Mouse (Mus musculus): ENCODE data around the gene Gm17087.
A peak's percentile ranks its signal among the peaks of the same experiment; 100 is the strongest.

Gm17087 gene

DNA sequence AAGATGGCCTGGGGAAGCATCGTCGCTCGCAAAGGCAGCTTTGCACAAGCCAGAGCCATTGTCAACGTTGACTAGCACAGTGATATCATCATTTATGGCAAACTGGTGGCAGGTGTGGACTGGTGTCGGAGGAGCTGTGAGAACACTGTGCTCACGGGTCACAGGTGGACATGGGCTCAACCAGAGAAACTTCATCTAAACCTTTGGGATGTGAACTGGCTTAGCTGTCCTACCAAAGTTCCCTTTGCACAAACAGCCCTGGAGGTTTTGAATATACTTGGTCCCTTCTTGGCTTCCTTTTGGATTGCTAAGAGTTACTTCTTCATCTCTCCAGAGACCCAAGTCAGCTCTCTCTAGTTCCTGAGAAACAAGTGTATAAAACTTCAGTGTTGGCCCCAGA lies at the start of gene Gm17087:
TSS of gene Gm17087 (minus strand) at position 101 of the 400 bp plus-strand sequence.
- DNase-seq (ENCODE audit: low spot score in 2 of 2), result no peak

DNA sequence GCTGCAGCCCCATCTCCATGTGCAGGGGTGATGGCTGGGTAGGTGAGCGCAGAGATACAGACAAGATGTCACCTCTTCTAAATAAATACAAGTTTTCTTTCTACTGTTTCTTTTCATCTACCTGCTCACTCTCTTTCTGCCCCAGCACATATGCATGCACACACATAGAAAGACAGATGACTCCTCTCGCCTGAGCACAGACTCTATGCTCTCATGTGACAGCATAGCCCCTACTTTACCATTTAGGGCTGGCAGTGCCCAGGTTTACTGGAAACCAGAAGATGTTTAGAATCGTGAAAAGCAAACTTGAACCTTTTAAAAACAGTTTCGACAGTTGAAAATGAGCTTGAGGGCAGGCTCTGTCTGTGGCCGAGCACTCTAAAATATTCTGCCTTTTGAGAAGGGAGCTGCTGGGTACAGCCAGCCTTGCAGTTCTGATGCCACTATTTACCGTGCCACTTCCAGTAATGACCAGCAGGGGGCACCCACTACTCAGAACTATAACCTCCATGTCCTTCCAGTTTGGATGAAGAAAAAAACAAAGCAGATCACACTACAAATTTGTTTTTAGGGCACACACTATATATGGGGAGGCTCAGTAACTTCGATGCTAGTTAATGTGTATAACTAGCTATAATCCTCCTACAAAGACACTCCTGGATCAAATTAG lies 47.3 kb upstream of the Gm17087 start:
- DNase-seq (ENCODE audit: low spot score in 2 of 2), result peak; percentile 89 to 91

DNA sequence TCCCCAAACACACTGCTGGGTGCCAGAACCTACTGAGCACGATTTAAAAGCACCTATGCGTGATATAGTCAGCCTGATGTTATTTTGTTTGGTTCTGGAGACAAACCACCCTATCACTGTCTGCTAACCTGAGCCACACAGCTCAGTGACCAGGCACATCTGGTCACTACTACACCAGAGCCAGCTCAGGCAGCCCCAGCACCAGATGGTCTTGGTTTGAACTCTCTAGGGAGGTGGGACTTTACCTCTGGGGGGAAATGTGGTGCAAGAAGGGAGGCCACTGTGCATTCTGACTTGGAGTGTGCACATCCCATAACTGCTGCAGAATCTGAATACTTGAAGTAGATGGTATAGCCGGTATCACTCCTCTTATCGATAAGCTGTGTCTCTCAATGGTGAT lies 45.2 kb upstream of the Gm17087 start:
- DNase-seq (ENCODE audit: low spot score in 2 of 2), result no peak

DNA sequence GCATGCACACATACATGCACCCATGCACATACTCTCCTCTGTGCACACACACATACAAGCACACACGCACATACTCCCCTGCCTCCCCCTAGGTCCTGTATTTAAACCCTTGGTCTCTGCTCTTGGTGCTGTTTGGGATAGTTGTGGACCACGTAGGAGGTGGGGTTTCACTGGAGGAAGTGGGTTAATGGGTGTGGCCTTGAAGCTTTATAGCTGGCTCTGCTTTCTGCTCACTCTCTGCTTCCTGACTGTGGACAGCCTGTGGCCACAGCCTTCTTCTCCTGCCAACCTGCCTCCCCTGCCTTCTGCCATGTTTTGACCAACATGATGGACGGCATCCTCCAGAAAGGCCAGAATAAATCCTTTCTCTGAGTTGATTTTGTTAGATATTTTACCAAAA lies 39.9 kb upstream of the Gm17087 start:
- DNase-seq (ENCODE audit: low spot score in 2 of 2), result no peak

DNA sequence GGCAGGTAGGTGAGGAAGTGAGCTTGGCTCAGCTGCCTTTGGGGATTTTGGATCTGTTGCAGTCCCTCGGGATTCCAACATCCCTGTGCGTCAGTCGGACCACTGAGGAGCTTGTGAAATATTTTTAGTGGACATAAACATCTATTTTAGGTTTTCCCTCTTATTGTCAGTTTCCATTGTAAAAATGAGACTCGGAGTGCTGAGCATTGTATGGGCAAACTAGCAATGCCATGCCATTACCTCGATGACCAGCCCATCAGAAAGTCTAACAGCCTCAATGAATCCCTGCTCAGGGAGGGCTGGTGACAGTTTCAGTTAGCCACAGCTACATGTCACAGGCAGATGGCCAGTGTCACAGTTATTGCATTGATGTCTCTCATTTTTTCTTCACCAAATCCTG lies 39.2 kb upstream of the Gm17087 start:
- no peak for DNase-seq (ENCODE audit: low spot score in 2 of 2)

DNA sequence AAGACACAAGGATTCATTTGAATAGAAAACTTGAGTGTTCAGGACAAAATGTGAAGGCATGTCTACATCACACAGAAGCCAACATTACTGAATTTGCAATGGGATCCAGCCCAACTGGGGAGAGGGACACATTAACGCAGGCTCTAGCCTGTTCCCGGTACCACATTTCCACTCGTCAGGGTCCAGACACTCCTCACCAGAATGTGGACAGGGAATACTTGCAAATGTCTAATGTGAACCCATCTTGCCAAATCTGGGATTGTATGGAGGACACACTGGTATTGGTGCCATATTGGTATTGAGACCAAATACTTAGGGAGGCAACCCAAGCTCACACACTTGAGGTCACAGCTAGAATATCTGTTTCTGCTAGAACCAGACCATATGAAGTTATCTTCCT lies 36.2 kb upstream of the Gm17087 start:
- no peak for DNase-seq (ENCODE audit: low spot score in 2 of 2)

DNA sequence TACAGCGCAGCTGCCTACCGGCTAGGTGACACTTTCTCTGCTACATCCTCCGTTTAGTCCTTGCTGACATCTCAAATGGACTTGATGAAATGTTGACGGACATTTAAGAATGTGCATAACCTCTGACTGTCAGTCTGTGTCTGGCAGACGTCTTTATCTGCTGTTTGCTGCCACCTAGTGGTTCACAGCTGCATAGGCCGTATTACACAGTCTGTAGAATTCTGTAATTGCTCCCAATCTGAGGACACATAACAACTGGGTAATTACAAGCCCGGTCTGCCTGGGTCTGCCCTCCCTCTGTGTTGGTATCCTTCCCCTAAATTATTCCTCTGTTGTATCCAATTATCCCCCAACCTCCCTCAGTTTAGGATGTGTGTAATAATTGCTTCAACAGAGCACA lies 31.0 kb upstream of the Gm17087 start:
- peak; percentile 79 for DNase-seq (ENCODE audit: low spot score in 2 of 2)

DNA sequence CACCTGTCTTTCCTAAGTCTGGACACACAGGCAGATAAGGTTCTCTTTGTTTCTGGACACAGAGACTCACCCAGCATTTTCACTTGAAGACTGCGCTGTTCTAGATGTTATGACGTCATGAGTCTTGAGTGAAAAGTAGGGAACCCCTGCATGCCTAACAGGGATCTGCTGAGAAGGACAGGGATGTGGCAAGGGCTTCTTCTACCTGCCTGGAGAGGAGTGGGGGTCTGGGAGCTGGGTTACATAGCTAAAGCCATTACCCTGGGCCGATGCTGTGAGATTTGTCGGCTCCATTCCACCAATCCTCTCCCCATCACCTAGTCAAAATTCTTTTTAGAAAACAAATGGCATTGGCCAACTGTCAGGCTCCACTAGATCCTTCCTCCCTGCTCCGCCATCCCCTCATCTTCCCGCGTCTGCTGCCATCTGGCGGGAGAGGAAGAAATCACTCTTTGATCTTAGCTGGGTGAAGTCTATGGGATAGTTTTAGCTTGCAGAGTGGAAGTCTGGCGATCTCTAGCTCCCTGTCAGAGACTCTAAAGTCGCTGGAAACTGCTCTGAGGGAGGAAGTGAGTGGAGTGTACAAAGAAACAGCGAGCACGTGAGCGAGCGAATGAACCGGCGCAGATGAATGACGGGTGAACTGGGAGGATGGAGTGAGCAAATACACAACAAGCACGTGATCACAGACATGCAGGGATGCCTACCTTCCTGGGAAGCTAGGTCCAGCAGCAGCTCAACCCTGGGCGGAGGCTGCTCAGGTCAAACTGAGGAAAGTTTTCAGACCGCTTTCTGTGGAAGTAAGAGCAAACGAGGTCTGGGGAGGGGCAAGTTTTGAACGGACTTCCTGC lies 25.9 kb upstream of the Gm17087 start:
- peak; percentile 78 to 89 for DNase-seq (ENCODE audit: low spot score in 2 of 2)

DNA sequence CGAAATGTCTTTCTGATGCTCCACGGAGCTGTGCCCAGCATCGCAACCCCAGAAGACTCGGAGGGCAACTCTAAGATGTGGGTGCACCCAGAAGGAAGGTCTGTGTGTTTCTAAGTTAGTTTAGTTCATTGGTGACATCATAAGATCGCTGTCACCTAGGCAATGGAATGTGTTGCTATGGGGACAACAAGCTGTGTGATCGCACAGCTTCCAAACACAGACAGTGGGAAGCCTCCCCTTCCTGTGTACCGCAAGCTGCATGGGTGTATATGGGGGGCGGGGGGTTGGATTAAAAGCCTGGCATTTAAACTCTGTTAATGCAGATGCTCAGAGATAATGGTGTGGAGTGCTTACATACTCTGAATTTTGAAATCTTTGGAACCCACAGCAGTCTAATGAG lies 14.8 kb upstream of the Gm17087 start:
- DNase-seq (ENCODE audit: low spot score in 2 of 2), result peak; percentile 51 to 79

DNA sequence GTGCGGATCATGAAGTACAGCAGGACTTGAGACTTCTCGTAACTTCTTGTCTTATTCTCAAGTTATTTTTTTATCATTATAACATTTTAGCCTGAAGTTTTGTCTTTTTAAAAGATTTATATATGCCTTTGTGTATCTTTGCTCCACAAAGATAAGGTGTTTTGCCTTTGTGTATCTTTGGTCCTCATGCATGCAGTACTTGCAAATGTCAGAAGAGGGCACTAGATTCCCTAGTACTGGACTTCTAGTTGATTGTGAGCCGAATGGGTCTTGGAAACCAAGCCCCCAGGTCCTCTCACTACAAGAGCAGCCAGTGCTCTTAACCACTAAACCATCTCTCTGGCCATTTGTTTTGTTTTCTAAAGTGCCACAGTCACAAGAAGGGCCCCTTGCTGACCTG lies 13.6 kb upstream of the Gm17087 start:
- no peak for DNase-seq (ENCODE audit: low spot score in 2 of 2)

DNA sequence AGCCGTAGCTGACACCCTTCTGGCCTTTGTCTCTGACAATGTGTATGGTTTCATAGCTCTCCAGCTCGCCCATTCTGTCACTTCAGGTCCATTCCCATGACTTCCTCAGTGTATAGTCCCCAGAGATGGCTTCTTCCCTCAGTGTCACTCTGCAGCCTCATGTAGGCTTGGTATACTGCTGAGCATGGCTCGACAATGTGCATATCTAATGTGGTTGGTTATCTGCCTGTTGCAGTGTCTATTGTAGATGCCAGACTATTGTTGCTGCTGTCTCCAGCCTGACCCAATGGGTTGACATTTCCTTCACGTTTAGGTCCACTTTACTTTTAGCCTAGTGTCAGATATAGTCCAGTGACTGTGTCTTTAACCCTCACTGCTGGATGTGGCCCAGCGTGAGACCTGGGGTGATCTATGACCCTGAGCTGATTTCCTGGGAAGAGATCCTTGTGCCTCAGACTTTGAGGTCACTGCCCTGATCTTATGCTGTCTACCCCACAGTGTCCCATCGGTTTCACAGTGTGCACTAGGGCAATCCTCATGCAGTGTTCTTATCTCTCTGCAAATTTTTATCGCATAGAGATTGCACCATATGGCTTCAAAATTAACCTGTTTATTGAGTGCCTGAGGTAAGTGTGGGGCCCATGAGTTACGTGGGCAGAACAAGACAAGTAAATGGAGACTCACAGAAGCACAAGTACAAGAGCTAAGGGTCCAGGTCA lies 7.0 kb upstream of the Gm17087 start:
- no peak for DNase-seq (ENCODE audit: low spot score in 2 of 2)

DNA sequence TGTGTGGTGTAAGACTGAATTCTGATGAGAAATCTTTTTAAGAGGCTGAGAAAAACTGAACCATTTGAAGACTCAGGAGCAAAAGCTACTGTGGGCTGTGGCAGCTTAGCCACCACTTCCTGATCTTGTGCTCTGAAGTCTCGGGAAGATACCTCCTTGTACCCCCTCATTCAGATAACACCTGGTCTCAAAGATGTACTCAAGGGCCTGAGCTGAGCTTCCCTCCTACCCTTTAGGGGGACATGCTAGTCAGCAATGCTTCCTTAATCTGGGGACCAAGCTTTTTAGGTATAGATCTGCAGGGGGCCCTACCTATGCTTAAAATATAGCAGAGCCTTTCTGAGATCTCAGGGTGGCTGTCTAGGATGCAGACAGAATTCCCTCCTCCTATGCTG lies 3.9 kb downstream of the Gm17087 start:
- no peak for DNase-seq (ENCODE audit: low spot score in 2 of 2)

DNA sequence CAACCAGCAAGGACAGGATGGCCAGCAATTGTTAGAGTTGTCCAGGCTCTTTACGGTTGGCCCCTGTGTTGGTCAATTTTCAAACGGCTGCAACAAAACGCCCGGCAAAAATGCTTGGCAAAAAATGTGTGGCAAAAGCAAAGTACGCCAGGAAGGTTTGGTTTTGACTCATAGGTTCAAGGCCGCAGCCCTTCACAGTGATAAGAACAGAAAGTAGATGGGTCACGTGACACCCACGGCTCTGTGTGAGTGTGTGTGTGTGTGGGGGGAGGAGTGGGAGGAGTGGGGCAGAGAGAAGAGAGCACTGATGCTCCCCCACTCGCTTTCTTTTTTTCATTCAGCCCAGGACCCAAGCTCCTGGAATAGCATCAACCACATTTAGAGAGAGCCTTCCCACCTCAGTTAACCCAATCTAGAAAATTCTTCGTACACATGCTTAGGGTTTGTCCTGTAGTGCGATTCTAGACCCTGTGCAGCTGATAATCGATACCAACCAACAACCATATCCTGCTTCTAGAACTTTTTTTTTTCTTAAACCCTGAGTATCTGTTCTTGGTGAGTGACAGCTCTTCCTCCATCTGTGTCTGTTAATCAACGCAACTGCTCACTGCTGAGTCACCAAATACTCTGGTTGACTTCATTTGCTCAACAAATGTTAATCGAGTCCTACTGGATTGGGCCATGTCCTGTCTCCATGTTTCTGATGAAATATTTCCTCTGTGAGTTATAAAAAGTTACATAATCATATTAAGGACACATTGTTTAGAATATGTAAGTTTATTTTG lies 4.5 kb downstream of the Gm17087 start:
- DNase-seq (ENCODE audit: low spot score in 2 of 2), result no peak

DNA sequence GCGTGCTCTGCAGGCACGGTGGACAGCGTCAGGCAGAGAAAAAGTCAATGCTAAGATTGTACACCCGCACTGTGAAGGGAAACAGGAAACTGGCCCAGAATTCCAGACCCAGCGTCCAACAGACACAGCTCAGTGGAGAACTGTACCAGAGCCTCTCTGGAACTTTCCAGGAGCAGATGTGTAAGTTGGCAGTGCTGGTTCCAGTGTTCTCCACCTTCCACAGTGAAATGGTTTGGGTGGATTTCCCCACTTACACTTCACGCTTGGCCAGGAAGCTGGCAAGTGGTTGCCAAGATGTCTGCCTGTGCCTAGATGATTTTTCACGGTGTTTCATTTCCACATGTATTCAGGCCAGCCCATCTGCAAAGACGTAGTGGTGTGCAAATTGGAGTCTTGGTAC lies 8.8 kb downstream of the Gm17087 start:
- peak in 1 of 2 experiments; percentile 46 for DNase-seq (ENCODE audit: low spot score in 2 of 2)

DNA sequence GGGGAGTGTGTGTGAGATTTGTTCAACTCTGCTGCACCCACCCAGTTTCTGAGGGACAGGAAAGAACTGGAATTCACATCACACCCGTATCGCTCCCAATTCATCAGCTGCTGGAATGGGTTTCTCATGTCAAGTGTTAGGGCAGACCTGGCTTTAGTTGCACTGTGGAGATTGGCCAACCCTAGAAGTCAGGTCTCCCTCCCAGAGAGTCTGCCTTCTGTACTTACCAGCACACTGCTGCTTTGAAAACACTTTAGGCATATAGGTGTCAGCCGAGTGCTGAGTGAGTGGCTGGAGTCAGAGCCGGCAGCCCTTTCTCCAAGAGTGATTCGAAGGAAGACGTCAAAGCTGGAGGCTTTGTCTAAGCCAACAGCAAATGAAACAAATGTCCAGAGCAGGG lies 10.5 kb downstream of the Gm17087 start:
- no peak for DNase-seq (ENCODE audit: low spot score in 2 of 2)

DNA sequence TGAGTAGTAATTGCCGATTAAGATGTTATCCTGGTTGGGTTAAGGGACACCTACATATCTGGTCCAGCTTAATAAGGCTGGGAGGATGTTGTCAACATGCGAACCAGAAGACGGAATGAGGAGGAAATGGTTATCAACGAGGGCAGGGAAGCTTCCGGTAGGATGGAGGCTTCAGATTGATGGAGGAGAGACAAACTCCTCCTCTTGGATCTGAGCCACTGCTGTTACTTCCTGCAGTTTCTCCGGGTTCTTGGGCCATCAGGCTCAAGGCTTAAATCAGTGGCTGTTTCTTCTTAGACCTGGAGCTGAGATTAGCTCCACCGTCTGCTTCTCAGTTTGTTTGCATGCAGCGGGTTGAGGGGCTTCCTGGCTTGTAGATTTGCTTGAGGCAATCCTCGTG lies 11.0 kb downstream of the Gm17087 start:
- no peak for DNase-seq (ENCODE audit: low spot score in 2 of 2)

DNA sequence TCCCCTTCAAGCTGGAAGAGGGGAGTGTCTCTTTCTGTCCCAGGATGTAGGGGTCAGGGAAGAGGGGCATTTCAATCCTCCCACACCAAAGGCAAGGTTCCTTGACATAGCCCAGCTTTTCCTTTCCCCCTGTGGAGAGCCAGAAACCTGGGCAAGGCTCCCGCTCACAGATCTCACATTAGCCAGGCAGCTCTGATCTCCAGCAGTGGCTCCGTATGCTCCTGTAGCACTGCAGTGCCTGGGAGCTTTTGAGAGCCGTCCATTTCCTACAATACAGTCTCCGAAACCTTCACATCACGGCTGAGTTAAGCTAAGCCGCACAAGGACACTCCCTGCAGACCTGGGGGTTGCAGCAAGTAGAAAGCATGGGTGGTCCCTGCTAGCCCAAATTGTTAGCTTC lies 12.5 kb downstream of the Gm17087 start:
- DNase-seq (ENCODE audit: low spot score in 2 of 2), result no peak

DNA sequence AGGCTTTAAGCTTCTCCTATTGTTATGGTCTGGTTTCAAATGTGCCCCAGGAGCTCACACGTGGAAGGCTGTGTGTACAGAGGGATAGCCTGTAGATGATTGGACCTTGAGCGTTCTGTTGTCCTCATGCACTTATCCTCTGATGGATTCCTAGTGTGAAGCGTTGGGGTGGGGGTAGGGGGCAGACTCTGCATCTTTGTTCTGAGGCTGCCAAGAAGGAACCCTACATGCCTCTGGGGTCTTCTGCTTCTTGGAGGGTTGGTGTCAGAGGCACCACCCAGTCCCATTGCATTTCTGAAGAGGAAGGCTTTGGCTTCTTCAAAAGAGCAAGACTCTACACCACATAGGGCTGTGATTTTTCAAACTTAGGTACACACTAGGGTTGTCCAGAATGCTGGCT lies 13.1 kb downstream of the Gm17087 start:
- no peak for DNase-seq (ENCODE audit: low spot score in 2 of 2)

DNA sequence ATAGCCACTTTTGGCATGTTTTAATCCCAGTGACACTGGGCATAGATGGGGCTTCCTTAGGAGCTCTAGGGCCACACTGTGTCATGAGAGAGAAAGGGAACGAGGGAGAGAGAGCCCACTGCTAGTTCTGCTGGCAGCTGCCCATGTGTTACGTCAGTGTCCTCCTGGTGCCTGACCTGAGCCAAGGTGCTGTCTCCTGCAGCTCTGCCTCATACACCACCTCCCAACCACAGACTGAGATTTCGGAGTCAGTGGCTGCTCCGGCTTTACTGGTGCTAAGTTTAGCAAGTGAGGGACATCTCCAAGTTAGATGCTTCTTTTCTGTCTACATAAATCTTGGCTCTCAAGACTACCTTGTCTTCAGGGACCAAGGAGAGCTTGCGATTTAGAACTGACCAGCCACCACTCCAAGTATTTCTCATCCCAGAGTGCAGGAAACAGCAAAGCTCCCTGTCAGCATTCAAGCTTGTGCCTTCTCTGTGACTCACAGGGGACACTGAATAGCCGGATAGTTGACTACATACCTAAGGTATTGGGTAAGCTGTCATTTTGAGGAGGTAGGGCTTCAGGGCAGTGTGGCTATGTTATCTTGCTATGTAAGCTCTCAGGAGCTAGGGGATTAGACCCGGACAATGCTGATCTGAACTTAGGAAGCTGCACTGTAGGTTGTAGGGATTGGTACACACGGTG lies 14.3 kb downstream of the Gm17087 start:
- DNase-seq (ENCODE audit: low spot score in 2 of 2), result no peak

DNA sequence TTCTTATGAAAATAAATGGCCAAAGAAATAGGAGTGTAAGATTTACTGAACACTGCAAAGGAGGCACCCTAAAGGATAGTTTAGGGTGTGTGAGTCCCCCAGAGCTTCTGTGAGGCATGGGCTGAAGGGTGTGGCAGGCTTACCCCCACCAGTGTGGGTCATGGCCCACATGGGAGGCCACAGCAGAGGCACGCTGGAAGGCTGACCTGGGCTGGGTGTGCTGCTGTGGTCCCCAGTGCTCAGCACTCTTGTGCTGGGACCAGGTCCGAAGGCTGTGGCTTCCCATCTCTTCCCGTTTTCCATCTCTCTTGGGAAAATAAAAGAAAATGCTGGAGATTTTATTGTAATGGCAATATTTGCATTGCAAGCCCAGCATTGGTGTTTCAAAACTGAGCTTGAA lies 15.1 kb downstream of the Gm17087 start:
- no peak for DNase-seq (ENCODE audit: low spot score in 2 of 2)

DNA sequence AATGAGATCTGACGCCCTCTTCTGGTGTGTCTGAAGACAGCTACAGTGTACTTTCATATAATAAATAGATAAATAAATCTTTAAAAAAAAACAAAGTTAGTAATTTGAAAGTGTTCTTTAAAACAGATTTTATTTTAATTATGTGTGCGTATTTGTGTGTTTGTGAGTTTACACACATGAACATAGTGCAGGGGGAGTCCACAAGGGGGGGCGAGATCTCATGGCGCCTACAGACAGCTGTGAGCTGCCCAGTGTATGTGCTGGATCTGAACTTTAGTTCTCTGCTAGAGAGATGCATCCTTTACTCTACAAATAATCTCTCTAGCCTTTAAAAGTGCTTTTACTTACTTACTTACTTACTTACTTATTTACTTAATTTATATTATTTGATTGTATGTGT lies 18.0 kb downstream of the Gm17087 start:
- DNase-seq (ENCODE audit: low spot score in 2 of 2), result no peak
